Mouse (Mus musculus): Measurements from ENCODE around the gene Apba1. TPM values are rescaled to one million over a fixed set of nuclear protein-coding genes. Genes with fewer than 3 reads are reported as not detected.

Gene Apba1
- polyA plus RNA-seq (2014; fragmentation: Illumina TruSeq; extraction: RNeasy Lipid Tissue Mini Kit (QIAGEN cat#74804); ENCODE audit: low read depth, low replicate concordance) = 0.05 TPM

GRCm38 (mm10) chr19:23758554-23759321 lies at the start of gene Apba1:
Gene Apba1 (plus strand): TSS chr19:23758887.

Other genes with a start within 250 kb of the Apba1 start
- not detected for gene 1700028P14Rik, start 106.1 kb upstream of the Apba1 start, polyA plus RNA-seq (2014; fragmentation: Illumina TruSeq; extraction: RNeasy Lipid Tissue Mini Kit (QIAGEN cat#74804); ENCODE audit: low read depth, low replicate concordance)
- 6.9 TPM for gene Ptar1, start 71.5 kb upstream of the Apba1 start, polyA plus RNA-seq (2014; fragmentation: Illumina TruSeq; extraction: RNeasy Lipid Tissue Mini Kit (QIAGEN cat#74804); ENCODE audit: low read depth, low replicate concordance)

All from liver, adult 10 weeks (tissue).